Mouse (Mus musculus): Measurements from ENCODE around the gene Sox5. TPM values are rescaled to one million over a fixed set of nuclear protein-coding genes. Genes with fewer than 3 reads are reported as not detected.

Gene Sox5
- polyA plus RNA-seq, 2 experiments, result 1.6 to 1.7 TPM

- 36% methylated on average over 3 of the region's 3 CpGs for WGBS (ENCODE audit: insufficient replicate concordance)
- TF ChIP-seq EP300 (IDR thresholded peaks at IDR 0.05; ENCODE audit: low read depth), result no peak
- TF ChIP-seq CTCF (IDR thresholded peaks at IDR 0.05; ENCODE audit: low read depth), result no peak
- no peaks in the 10 kb centered on the region for H3K27me3 ChIP-seq (ENCODE audit: control insufficient read depth, insufficient read depth, low read length)
- DNase-seq (ENCODE audit: low read depth in 3 of 3, low spot score in 3 of 3) (no peak), ATAC-seq (ENCODE audit: insufficient read depth) (peak; percentile 34; the same call in 1 of the 2 replicates)
- no peaks in the 10 kb centered on the region for H3K9me3 ChIP-seq (ENCODE audit: control insufficient read depth, low read length)
- H3K4me3 ChIP-seq (ENCODE audit: insufficient read depth in 1 of 2, low read depth in 2 of 2, low read length in 2 of 2), result no peak overlapping the region
- no peaks in the 10 kb centered on the region for H3K36me3 ChIP-seq (replicated peaks; ENCODE audit: control insufficient read depth, insufficient read depth, low read depth)
- H3K4me1 ChIP-seq (replicated peaks; ENCODE audit: control insufficient read depth in 2 of 2, insufficient read depth in 2 of 2, low read length in 1 of 2), result peaks cover 14 to 18% of the 10 kb centered on the region in 2 experiments
- H3K9ac ChIP-seq (replicated peaks), result no peak overlapping the region
- no peak overlapping the region for H3K27ac ChIP-seq
- H3K4me2 ChIP-seq (ENCODE audit: low read depth), result no peak overlapping the region
These were observed 913.6 kb downstream of the Sox5 start for GRCm38 (mm10) chr6:143868155-143868685.

- Histone ChIP-seq H3K4me1 (replicated peaks; ENCODE audit: control insufficient read depth in 2 of 2, insufficient read depth in 2 of 2, low read length in 1 of 2) (peaks cover 14 to 18% of the 10 kb centered on the region in 2 experiments), H3K4me3 (ENCODE audit: insufficient read depth in 1 of 2, low read depth in 2 of 2, low read length in 2 of 2) (no peak overlapping the region), H3K9ac (replicated peaks) (no peak overlapping the region), H3K4me2 (ENCODE audit: low read depth) (no peak overlapping the region), H3K9me3 (ENCODE audit: control insufficient read depth, low read length) (no peaks in the 10 kb centered on the region), H3K36me3 (replicated peaks; ENCODE audit: control insufficient read depth, insufficient read depth, low read depth) (no peaks in the 10 kb centered on the region), H3K27me3 (ENCODE audit: control insufficient read depth, insufficient read depth, low read length) (no peaks in the 10 kb centered on the region), H3K27ac (no peak overlapping the region)
- TF ChIP-seq EP300 (IDR thresholded peaks at IDR 0.05; ENCODE audit: low read depth) (no peak), CTCF (IDR thresholded peaks at IDR 0.05; ENCODE audit: low read depth) (no peak)
- ATAC-seq (ENCODE audit: insufficient read depth), result no peak
- WGBS (ENCODE audit: insufficient replicate concordance), result 50% methylated on average over 5 of the region's 5 CpGs
- no peak for DNase-seq (ENCODE audit: low read depth in 3 of 3, low spot score in 3 of 3)
These were observed 914.7 kb downstream of the Sox5 start for GRCm38 (mm10) chr6:143867029-143867428.

GRCm38 (mm10) chr6:143866566-143866965 is 915.2 kb downstream of the Sox5 start:
- Histone ChIP-seq H3K9ac (replicated peaks) (no peak overlapping the region), H3K4me1 (replicated peaks; ENCODE audit: control insufficient read depth in 2 of 2, insufficient read depth in 2 of 2, low read length in 1 of 2) (peaks cover 14 to 18% of the 10 kb centered on the region in 2 experiments), H3K27me3 (ENCODE audit: control insufficient read depth, insufficient read depth, low read length) (no peaks in the 10 kb centered on the region), H3K27ac (no peak overlapping the region), H3K4me2 (ENCODE audit: low read depth) (no peak overlapping the region), H3K4me3 (ENCODE audit: insufficient read depth in 1 of 2, low read depth in 2 of 2, low read length in 2 of 2) (no peak overlapping the region), H3K9me3 (ENCODE audit: control insufficient read depth, low read length) (no peaks in the 10 kb centered on the region), H3K36me3 (replicated peaks; ENCODE audit: control insufficient read depth, insufficient read depth, low read depth) (no peaks in the 10 kb centered on the region)
- ATAC-seq (ENCODE audit: insufficient read depth) (no peak), DNase-seq (ENCODE audit: low read depth in 3 of 3, low spot score in 3 of 3) (no peak)
- WGBS (ENCODE audit: insufficient replicate concordance), result 73% methylated on average over 9 of the region's 9 CpGs
- TF ChIP-seq EP300 (IDR thresholded peaks at IDR 0.05; ENCODE audit: low read depth) (no peak), CTCF (IDR thresholded peaks at IDR 0.05; ENCODE audit: low read depth) (no peak)

GRCm38 (mm10) chr6:143862611-143863110 is 919.1 kb downstream of the Sox5 start:
- no peak overlapping the region for H3K4me2 ChIP-seq (ENCODE audit: low read depth)
- H3K27ac ChIP-seq, result no peak overlapping the region
- WGBS (ENCODE audit: insufficient replicate concordance), result 68% methylated on average over 6 of the region's 6 CpGs
- H3K27me3 ChIP-seq (ENCODE audit: control insufficient read depth, insufficient read depth, low read length), result no peaks in the 10 kb centered on the region
- H3K4me1 ChIP-seq (replicated peaks; ENCODE audit: control insufficient read depth in 2 of 2, insufficient read depth in 2 of 2, low read length in 1 of 2), result peaks cover 1% of the 10 kb centered on the region in 2 experiments; a peak in 1 of 4 replicates
- ATAC-seq (ENCODE audit: insufficient read depth) (no peak), DNase-seq (ENCODE audit: low read depth in 3 of 3, low spot score in 3 of 3) (no peak)
- H3K36me3 ChIP-seq (replicated peaks; ENCODE audit: control insufficient read depth, insufficient read depth, low read depth), result no peaks in the 10 kb centered on the region
- no peaks in the 10 kb centered on the region for H3K9me3 ChIP-seq (ENCODE audit: control insufficient read depth, low read length)
- H3K4me3 ChIP-seq (ENCODE audit: insufficient read depth in 1 of 2, low read depth in 2 of 2, low read length in 2 of 2), result no peak overlapping the region
- H3K9ac ChIP-seq (replicated peaks), result no peak overlapping the region
- TF ChIP-seq CTCF (IDR thresholded peaks at IDR 0.05; ENCODE audit: low read depth) (no peak), EP300 (IDR thresholded peaks at IDR 0.05; ENCODE audit: low read depth) (no peak)

- no peaks in the 10 kb centered on the region for H3K36me3 ChIP-seq (replicated peaks; ENCODE audit: control insufficient read depth, insufficient read depth, low read depth)
- DNase-seq (ENCODE audit: low read depth in 3 of 3, low spot score in 3 of 3) (no peak), ATAC-seq (ENCODE audit: insufficient read depth) (no peak)
- no peaks in the 10 kb centered on the region for H3K4me1 ChIP-seq (replicated peaks; ENCODE audit: control insufficient read depth in 2 of 2, insufficient read depth in 2 of 2, low read length in 1 of 2)
- no peak overlapping the region for H3K4me3 ChIP-seq (ENCODE audit: insufficient read depth in 1 of 2, low read depth in 2 of 2, low read length in 2 of 2)
- WGBS (ENCODE audit: insufficient replicate concordance), result 73% methylated on average over 7 of the region's 7 CpGs
- no peaks in the 10 kb centered on the region for H3K27me3 ChIP-seq (ENCODE audit: control insufficient read depth, insufficient read depth, low read length)
- no peak for TF ChIP-seq EP300 (IDR thresholded peaks at IDR 0.05; ENCODE audit: low read depth)
- TF ChIP-seq CTCF (IDR thresholded peaks at IDR 0.05; ENCODE audit: low read depth), result no peak
- no peaks in the 10 kb centered on the region for H3K9me3 ChIP-seq (ENCODE audit: control insufficient read depth, low read length)
- H3K4me2 ChIP-seq (ENCODE audit: low read depth), result no peak overlapping the region
- no peak overlapping the region for H3K27ac ChIP-seq
- H3K9ac ChIP-seq (replicated peaks), result no peak overlapping the region
These were observed 921.7 kb downstream of the Sox5 start for GRCm38 (mm10) chr6:143860036-143860435.

Data from liver, embryonic 14.5 days (tissue).